Mouse (Mus musculus): Measurements from ENCODE around the gene Krtap17-1. TPM values are rescaled to one million over a fixed set of nuclear protein-coding genes. Genes with fewer than 3 reads are reported as not detected.

Gene Krtap17-1
- total RNA-seq, 2 experiments from 2014 or later, result not detected

DNA sequence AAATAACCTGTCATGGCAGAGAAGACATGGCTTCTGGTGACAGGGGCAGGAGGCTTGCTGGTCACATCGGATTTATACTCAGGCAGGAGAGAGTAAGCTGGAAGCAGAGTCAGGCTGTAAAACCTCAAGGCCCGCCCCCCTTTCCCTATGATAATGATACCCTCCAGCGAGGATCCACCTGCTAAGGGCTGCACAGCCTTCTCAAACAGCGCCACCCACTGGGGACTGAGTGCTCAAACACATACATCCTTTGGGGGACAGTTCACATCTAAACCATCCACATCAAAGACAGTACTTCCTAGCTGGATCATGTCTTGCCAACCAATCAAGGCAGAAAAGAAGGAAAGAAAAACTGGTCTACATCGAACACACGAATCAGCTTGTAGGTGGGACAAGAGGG is 29.6 kb downstream of the Krtap17-1 start:
- no peak for DNase-seq

DNA sequence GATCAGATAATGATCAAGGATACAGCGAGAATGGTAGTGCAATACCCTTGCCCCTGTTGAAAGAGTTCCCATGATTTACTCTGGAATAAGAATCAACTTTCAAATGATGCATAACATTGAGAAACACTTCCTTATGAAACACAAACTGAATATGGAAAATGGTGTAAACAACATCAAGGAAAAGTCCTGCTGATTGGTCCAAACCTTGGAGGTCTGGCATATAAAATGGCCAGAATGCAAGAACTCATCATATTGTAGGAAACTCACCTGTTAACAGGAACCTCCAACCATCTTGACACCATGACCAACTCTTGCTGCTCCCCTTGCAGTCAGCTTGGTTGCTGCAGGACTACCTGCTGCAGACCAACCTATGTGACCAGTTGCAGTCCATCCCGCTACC is 45.6 kb downstream of the Krtap17-1 start, which contains the start of gene Krtap9-5:
TSS of gene Krtap9-5 (plus strand) at position 301 of the 400 bp plus-strand sequence.
- DNase-seq, result no peak

Other genes with a start within 250 kb of the Krtap17-1 start
- gene Gm11595, start 221.1 kb downstream of the Krtap17-1 start, total RNA-seq (2021), result not detected
- not detected for gene Krtap4-8, start 213.3 kb downstream of the Krtap17-1 start, total RNA-seq (2021)
- not detected for gene Krtap4-9, start 208.8 kb downstream of the Krtap17-1 start, total RNA-seq (2021)
- not detected for gene Gm11596, start 200.5 kb downstream of the Krtap17-1 start, total RNA-seq (2021)
- gene Gm11569, start 195.1 kb downstream of the Krtap17-1 start, total RNA-seq (2021), result not detected
- not detected for gene Gm11554, start 189.5 kb downstream of the Krtap17-1 start, total RNA-seq (2021)
- not detected for gene Krtap4-13, start 184.1 kb downstream of the Krtap17-1 start, total RNA-seq (2021)
- not detected for gene Gm11564, start 178.3 kb downstream of the Krtap17-1 start, total RNA-seq (2021)
- not detected for gene 2300003K06Rik, start 155.9 kb downstream of the Krtap17-1 start, total RNA-seq (2021)
- gene Krtap4-16, start 142.4 kb downstream of the Krtap17-1 start, total RNA-seq (2021), result not detected
- gene Gm11568, start 136.1 kb downstream of the Krtap17-1 start, total RNA-seq (2021), result not detected
- gene Gm11559, start 129.5 kb downstream of the Krtap17-1 start, total RNA-seq (2021), result not detected
- gene Krtap9-1, start 120.6 kb downstream of the Krtap17-1 start, total RNA-seq (2021), result not detected
- gene Gm11567, start 114.8 kb downstream of the Krtap17-1 start, total RNA-seq (2021), result not detected
- gene Krtap31-1, start 86.1 kb downstream of the Krtap17-1 start, total RNA-seq (2021), result not detected
- not detected for gene Gm11565, start 79.2 kb downstream of the Krtap17-1 start, total RNA-seq (2021)
- gene Krtap31-2, start 57.7 kb downstream of the Krtap17-1 start, total RNA-seq (2021), result not detected
- not detected for gene Krtap9-5, start 45.5 kb downstream of the Krtap17-1 start, total RNA-seq (2021)
- not detected for gene Krtap29-1, start 14.9 kb downstream of the Krtap17-1 start, total RNA-seq (2021)
- gene Krtap16-1, start 7.4 kb downstream of the Krtap17-1 start, total RNA-seq (2021), result not detected
- not detected for gene Krt33a, start 22.2 kb upstream of the Krtap17-1 start, total RNA-seq (2021)
- gene Krt33b, start 35.9 kb upstream of the Krtap17-1 start, total RNA-seq (2021), result not detected
- gene Krt34, start 47.6 kb upstream of the Krtap17-1 start, total RNA-seq (2021), result not detected
- not detected for gene Krt31, start 56.6 kb upstream of the Krtap17-1 start, total RNA-seq (2021)
- not detected for gene Krt32, start 94.2 kb upstream of the Krtap17-1 start, total RNA-seq (2021)
- not detected for gene Krt35, start 102.2 kb upstream of the Krtap17-1 start, total RNA-seq (2021)
- gene Krt36, start 111.6 kb upstream of the Krtap17-1 start, total RNA-seq (2021), result not detected
- not detected for gene Krt13, start 127.6 kb upstream of the Krtap17-1 start, total RNA-seq (2021)
- gene Krt15, start 141.9 kb upstream of the Krtap17-1 start, total RNA-seq (2021), result under 1 TPM; 0.23 to 0.40 TPM
- gene Krt19, start 154.7 kb upstream of the Krtap17-1 start, total RNA-seq (2021), result under 1 TPM; 0.23 to 0.52 TPM
- 1 to 10 TPM; 2.5 to 2.7 TPM for gene Krt9, start 199.3 kb upstream of the Krtap17-1 start, total RNA-seq (2021)
- gene Krt14, start 213.6 kb upstream of the Krtap17-1 start, total RNA-seq (2021), result not detected